Mouse (Mus musculus): ENCODE measurements around the gene Ctnnbl1. TPM values are rescaled to one million over a fixed set of nuclear protein-coding genes. Genes with fewer than 3 reads are reported as not detected.

Ctnnbl1 gene
- polyA plus RNA-seq, 1 experiment from 2014 or later: 82.3 TPM

DNA sequence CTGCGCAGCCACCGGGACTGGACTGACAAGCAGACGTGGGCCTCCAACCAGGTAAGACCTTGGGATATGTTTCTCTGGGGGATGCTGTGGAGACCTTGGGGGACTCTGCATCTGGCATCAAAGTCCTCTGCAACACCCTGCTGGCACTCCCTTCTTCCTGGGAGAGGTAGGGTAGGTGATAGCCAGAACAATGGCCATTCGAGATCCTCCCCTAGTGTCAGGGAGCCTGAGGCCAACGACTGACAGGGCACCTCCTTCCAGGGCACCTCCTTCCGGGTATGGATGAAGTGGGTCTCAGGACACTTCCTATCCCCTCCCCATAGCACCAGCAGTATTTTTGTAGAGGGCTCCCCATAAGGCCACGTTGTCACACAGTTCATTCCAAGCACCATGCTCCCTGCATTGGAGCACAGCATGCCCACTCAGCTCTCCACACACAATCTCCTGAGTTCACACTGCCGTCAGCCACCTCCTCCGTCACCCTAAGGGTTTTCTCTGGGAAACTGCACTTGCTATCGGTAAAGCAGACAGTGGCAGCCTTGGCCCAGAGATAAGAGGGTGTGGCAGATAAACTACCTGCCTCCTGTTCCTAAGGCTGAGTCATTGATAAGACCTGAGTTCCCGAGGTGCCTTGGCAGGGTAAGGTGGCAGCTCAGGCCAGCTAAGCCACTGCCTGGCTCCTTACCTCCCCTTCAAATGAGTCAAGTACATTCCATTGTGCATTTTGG is 198.4 kb downstream of the Ctnnbl1 start:
- H3K4me2 ChIP-seq (replicated peaks): no peak overlapping the region
- 76% methylated on average over 11 of the region's 11 CpGs for WGBS
- no peak overlapping the region for H3K4me3 ChIP-seq
- no peak overlapping the region for H3K9ac ChIP-seq
- ATAC-seq (ENCODE audit: low FRiP score): no peak
- H3K27ac ChIP-seq: no peak overlapping the region
- peaks cover 29% of the 10 kb centered on the region for H3K27me3 ChIP-seq
- H3K9me3 ChIP-seq (replicated peaks): no peaks in the 10 kb centered on the region
- H3K36me3 ChIP-seq: no peaks in the 10 kb centered on the region
- H3K4me1 ChIP-seq: peaks cover 15% of the 10 kb centered on the region

DNA sequence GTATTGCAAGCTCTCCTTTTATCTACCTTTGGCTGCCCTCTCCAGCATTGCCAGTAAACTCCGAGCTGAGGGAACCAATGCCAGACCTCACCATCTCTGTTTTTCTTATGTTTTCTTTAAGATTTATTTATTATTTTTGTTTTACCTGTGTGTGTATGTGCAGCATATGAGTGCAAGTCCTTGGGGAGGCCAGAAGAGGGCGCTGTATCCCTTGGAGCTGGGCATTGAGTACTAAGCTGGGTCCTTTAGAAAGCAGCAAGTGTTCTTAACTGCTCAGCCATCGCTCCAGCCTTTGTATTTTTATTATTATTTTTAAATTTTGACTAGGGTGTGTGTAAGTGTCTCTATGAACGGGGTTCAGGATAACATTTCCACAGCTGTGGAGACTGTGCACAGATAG is 199.5 kb downstream of the Ctnnbl1 start:
- no peak for ATAC-seq (ENCODE audit: low FRiP score)
- peaks cover 34% of the 10 kb centered on the region for H3K27me3 ChIP-seq

DNA sequence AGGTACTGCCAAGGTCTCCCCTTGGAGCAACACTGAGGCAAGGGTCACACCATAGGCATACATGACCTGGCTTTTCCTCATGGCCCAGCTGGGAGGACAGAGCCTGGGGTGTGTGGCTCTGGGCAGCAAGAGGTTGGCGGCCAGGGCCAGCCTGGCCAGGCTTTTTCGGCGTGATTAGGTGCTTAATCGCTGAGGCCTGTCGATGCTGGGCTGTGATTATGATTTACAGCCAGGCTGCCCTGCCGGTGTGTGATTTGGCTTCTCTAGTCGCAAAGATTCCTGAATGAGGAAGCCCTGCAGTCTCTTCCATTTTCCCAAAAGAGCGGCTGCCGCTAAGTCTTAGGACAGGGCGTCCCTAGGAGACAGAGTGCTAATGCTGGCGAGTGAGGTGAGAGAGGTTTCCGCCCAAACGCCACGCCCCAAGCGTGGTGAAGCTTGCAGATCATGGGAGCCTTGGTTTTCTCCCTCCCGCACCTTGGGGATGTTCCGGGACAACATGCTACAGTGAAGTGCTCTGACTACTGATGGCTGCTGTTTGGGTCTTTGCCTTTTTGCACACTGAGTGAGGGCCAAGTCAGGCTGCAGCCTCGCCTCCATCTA is 203.5 kb downstream of the Ctnnbl1 start:
- Histone ChIP-seq H3K27me3 (peaks cover 38% of the 10 kb centered on the region), H3K4me1 (peaks cover 35% of the 10 kb centered on the region), H3K9ac (peak overlapping the region; percentile 15; the same call in 1 of the 2 replicates), H3K36me3 (no peaks in the 10 kb centered on the region), H3K4me2 (replicated peaks) (peak overlapping the region; percentile 33), H3K4me3 (0 out of 2 replicates have a peak overlapping the region, but pooled peaks have one; percentile 4), H3K27ac (no peak overlapping the region), H3K9me3 (replicated peaks) (no peaks in the 10 kb centered on the region)
- no peak for ATAC-seq (ENCODE audit: low FRiP score)
- 4% methylated on average over 18 of the region's 18 CpGs for WGBS

More for the DNA sequence above, 199.5 kb downstream of the Ctnnbl1 start:
- Histone ChIP-seq H3K9ac (no peak overlapping the region), H3K4me2 (replicated peaks) (no peak overlapping the region), H3K4me3 (no peak overlapping the region), H3K36me3 (no peaks in the 10 kb centered on the region), H3K27ac (no peak overlapping the region), H3K4me1 (peaks cover 26% of the 10 kb centered on the region), H3K9me3 (replicated peaks) (no peaks in the 10 kb centered on the region)
- 83% methylated on average over 4 of the region's 4 CpGs for WGBS

Other genes with a start within 250 kb of the Ctnnbl1 start
- gene Nnat, start 177.3 kb upstream of the Ctnnbl1 start, polyA plus RNA-seq (2016; fragmentation: Nextera tagmentation; extraction: Ambion mirVana): 3,841 and 3,900 TPM in 2 replicates
- gene Blcap, start 166.1 kb upstream of the Ctnnbl1 start, polyA plus RNA-seq (2016; fragmentation: Nextera tagmentation; extraction: Ambion mirVana): 139 and 140 TPM in 2 replicates
- gene Vstm2l, start 177.3 kb downstream of the Ctnnbl1 start, polyA plus RNA-seq (2016; fragmentation: Nextera tagmentation; extraction: Ambion mirVana): 13.7 and 15.3 TPM in 2 replicates